Mouse (Mus musculus): ENCODE results near the gene Gm3336. TPM values are rescaled to one million over a fixed set of nuclear protein-coding genes. Genes with fewer than 3 reads are reported as not detected.
A peak's percentile ranks its signal among the peaks of the same experiment; 100 is the strongest.

The Gm3336 gene
- polyA plus RNA-seq, 1 experiment from 2014 or later, result not detected

DNA sequence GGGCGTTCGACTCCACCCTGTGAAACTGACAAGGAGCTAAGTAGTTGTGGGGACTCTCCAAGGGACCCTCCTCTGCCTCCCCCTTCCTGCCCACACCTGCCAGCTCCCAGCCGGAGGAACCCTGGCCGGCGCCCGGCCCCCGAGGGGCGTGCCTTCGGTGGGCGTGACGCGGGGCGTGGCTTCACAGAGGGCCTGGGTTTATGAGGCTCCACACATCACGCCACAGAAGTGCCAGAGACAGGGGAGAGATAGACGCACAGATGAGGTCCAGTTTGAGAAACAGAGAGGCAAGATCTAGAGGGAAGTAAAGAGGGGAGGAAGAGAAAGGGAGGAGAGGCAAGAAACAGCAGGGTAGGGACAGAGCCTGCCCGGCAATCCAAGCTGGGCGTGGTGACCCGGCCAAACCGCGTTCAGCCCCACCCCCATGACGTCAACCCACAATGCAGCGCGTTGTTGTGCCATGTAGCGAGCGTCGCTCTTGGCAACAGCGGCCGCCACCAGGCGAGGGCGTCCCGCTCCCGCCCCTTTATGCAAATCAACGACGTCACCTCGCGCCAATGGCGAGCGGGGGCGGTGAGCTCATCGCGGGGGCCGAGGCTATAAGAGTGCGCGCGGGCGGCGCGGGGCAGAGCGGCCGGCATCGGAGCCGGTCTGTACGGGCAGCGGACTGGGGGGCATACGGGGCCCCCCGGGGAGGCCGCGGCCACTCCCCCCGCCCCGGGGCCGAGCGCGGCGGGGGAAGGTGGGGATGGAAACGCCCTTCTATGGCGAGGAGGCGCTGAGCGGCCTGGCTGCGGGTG lies 19.8 kb upstream of the Gm3336 start, which contains the start of gene Jund:
Jund (plus strand) TSS at position 640 of the 800 bp plus-strand sequence.
- peak; percentile 100 for DNase-seq
- H3K4me1 ChIP-seq (ENCODE audit: control insufficient read depth, insufficient read depth, low read length), result peaks cover 39% of the 10 kb centered on the region
- WGBS, result under 1% methylated on average over 67 of the region's 69 CpGs
- H3K36me3 ChIP-seq (ENCODE audit: control insufficient read depth, insufficient read depth, low read length), result peaks cover 9% of the 10 kb centered on the region; the same call in 1 of the 2 replicates
- H3K4me3 ChIP-seq (replicated peaks; ENCODE audit: low read depth, low read length), result peak within 1 kb of the TSS; percentile 97
- no peaks in the 10 kb centered on the region for H3K9me3 ChIP-seq (ENCODE audit: control insufficient read depth, low read length)
- H3K27me3 ChIP-seq (ENCODE audit: control insufficient read depth, insufficient read depth, low read length), result no peaks in the 10 kb centered on the region
- peak within 1 kb of the TSS; percentile 59 for H3K4me2 ChIP-seq (ENCODE audit: low read length)
- peak; percentile 91 for ATAC-seq (ENCODE audit: low FRiP score, low TSS enrichment)
- H3K27ac ChIP-seq (replicated peaks; ENCODE audit: low read depth, low read length), result peak within 1 kb of the TSS; percentile 99
- peak within 1 kb of the TSS; percentile 98 for H3K9ac ChIP-seq (replicated peaks; ENCODE audit: low read length)

- H3K4me1 ChIP-seq (ENCODE audit: control insufficient read depth, insufficient read depth, low read length), result peaks cover 39% of the 10 kb centered on the region
- no peak for DNase-seq
- H3K36me3 ChIP-seq (ENCODE audit: control insufficient read depth, insufficient read depth, low read length), result peaks cover 9% of the 10 kb centered on the region; the same call in 1 of the 2 replicates
- H3K9me3 ChIP-seq (ENCODE audit: control insufficient read depth, low read length), result no peaks in the 10 kb centered on the region
- H3K4me2 ChIP-seq (ENCODE audit: low read length), result peak overlapping the region; percentile 59
- WGBS, result under 1% methylated on average over 89 of the region's 89 CpGs
- H3K27ac ChIP-seq (replicated peaks; ENCODE audit: low read depth, low read length), result peak overlapping the region; percentile 99
- ATAC-seq (ENCODE audit: low FRiP score, low TSS enrichment), result peak; percentile 0; the same call in 1 of the 2 replicates
- H3K9ac ChIP-seq (replicated peaks; ENCODE audit: low read length), result peak overlapping the region; percentile 98
- peak overlapping the region; percentile 97 for H3K4me3 ChIP-seq (replicated peaks; ENCODE audit: low read depth, low read length)
- H3K27me3 ChIP-seq (ENCODE audit: control insufficient read depth, insufficient read depth, low read length), result no peaks in the 10 kb centered on the region
Measured at GRCm38 (mm10) chr8:70699116-70699833, 19.1 kb upstream of the Gm3336 start.

GRCm38 (mm10) chr8:70699834-70700554 lies 18.3 kb upstream of the Gm3336 start:
- Histone ChIP-seq H3K4me2 (ENCODE audit: low read length) (peak overlapping the region; percentile 59), H3K27ac (replicated peaks; ENCODE audit: low read depth, low read length) (peak overlapping the region; percentile 99), H3K9me3 (ENCODE audit: control insufficient read depth, low read length) (no peaks in the 10 kb centered on the region), H3K36me3 (ENCODE audit: control insufficient read depth, insufficient read depth, low read length) (peaks cover 9% of the 10 kb centered on the region; the same call in 1 of the 2 replicates), H3K4me1 (ENCODE audit: control insufficient read depth, insufficient read depth, low read length) (peaks cover 39% of the 10 kb centered on the region), H3K4me3 (replicated peaks; ENCODE audit: low read depth, low read length) (peak overlapping the region; percentile 97), H3K9ac (replicated peaks; ENCODE audit: low read length) (peak overlapping the region; percentile 98), H3K27me3 (ENCODE audit: control insufficient read depth, insufficient read depth, low read length) (no peaks in the 10 kb centered on the region)
- DNase-seq (peak; percentile 90), ATAC-seq (ENCODE audit: low FRiP score, low TSS enrichment) (peak; percentile 15; the same call in 1 of the 2 replicates)
- under 1% methylated on average over 59 of the region's 59 CpGs for WGBS

DNA sequence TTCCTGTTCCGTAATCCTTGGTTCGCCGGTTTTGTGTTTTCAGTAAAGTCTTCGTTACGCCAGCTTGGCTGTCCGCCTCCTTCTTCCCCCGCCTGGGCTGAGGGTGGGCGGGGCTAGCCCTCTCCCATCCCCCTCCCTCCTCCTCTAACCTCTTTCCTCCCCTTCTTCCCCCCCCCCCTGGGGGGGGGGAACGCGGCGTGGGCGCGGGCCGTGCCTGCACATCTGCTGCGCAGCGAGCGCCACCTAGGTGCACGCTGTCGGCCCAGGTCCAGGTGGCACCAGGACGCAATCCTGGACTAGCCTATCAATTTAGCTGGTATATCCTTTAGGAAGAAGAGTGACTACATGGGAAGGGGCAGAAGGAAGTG lies 17.8 kb upstream of the Gm3336 start:
- Histone ChIP-seq H3K4me2 (ENCODE audit: low read length) (peak overlapping the region; percentile 59), H3K9me3 (ENCODE audit: control insufficient read depth, low read length) (no peaks in the 10 kb centered on the region), H3K27ac (replicated peaks; ENCODE audit: low read depth, low read length) (peak overlapping the region; percentile 99), H3K27me3 (ENCODE audit: control insufficient read depth, insufficient read depth, low read length) (no peaks in the 10 kb centered on the region), H3K9ac (replicated peaks; ENCODE audit: low read length) (peak overlapping the region; percentile 98), H3K4me1 (ENCODE audit: control insufficient read depth, insufficient read depth, low read length) (peaks cover 39% of the 10 kb centered on the region), H3K4me3 (replicated peaks; ENCODE audit: low read depth, low read length) (peak overlapping the region; percentile 97), H3K36me3 (ENCODE audit: control insufficient read depth, insufficient read depth, low read length) (peaks cover 9% of the 10 kb centered on the region; the same call in 1 of the 2 replicates)
- under 1% methylated on average over 20 of the region's 20 CpGs for WGBS
- DNase-seq (peak; percentile 98), ATAC-seq (ENCODE audit: low FRiP score, low TSS enrichment) (peak; percentile 24)

GRCm38 (mm10) chr8:70701048-70701981 lies 17.0 kb upstream of the Gm3336 start:
- no peak for ATAC-seq (ENCODE audit: low FRiP score, low TSS enrichment)
- H3K9ac ChIP-seq (replicated peaks; ENCODE audit: low read length), result peak overlapping the region; percentile 98
- no peaks in the 10 kb centered on the region for H3K27me3 ChIP-seq (ENCODE audit: control insufficient read depth, insufficient read depth, low read length)
- peak overlapping the region; percentile 99 for H3K27ac ChIP-seq (replicated peaks; ENCODE audit: low read depth, low read length)
- no peaks in the 10 kb centered on the region for H3K9me3 ChIP-seq (ENCODE audit: control insufficient read depth, low read length)
- WGBS, result 54% methylated on average over 10 of the region's 10 CpGs
- peaks cover 36% of the 10 kb centered on the region for H3K4me1 ChIP-seq (ENCODE audit: control insufficient read depth, insufficient read depth, low read length)
- H3K4me3 ChIP-seq (replicated peaks; ENCODE audit: low read depth, low read length), result peak overlapping the region; percentile 97
- H3K36me3 ChIP-seq (ENCODE audit: control insufficient read depth, insufficient read depth, low read length), result peaks cover 9% of the 10 kb centered on the region; the same call in 1 of the 2 replicates
- DNase-seq, result no peak
- H3K4me2 ChIP-seq (ENCODE audit: low read length), result peak overlapping the region; percentile 59

- Histone ChIP-seq H3K9me3 (ENCODE audit: control insufficient read depth, low read length) (no peaks in the 10 kb centered on the region), H3K4me3 (replicated peaks; ENCODE audit: low read depth, low read length) (peak overlapping the region; percentile 97), H3K4me1 (ENCODE audit: control insufficient read depth, insufficient read depth, low read length) (peaks cover 27% of the 10 kb centered on the region), H3K27me3 (ENCODE audit: control insufficient read depth, insufficient read depth, low read length) (no peaks in the 10 kb centered on the region), H3K9ac (replicated peaks; ENCODE audit: low read length) (peak overlapping the region; percentile 10; the same call in 1 of the 2 replicates), H3K27ac (replicated peaks; ENCODE audit: low read depth, low read length) (no peak overlapping the region), H3K4me2 (ENCODE audit: low read length) (peak overlapping the region; percentile 59), H3K36me3 (ENCODE audit: control insufficient read depth, insufficient read depth, low read length) (peaks cover 9% of the 10 kb centered on the region; the same call in 1 of the 2 replicates)
- ATAC-seq (ENCODE audit: low FRiP score, low TSS enrichment), result no peak
- 83% methylated on average over 2 of the region's 2 CpGs for WGBS
- no peak for DNase-seq
Measured at GRCm38 (mm10) chr8:70701982-70702841, 16.1 kb upstream of the Gm3336 start.

GRCm38 (mm10) chr8:70702842-70703182 lies 15.5 kb upstream of the Gm3336 start:
- no peaks in the 10 kb centered on the region for H3K27me3 ChIP-seq (ENCODE audit: control insufficient read depth, insufficient read depth, low read length)
- DNase-seq (no peak), ATAC-seq (ENCODE audit: low FRiP score, low TSS enrichment) (no peak)
- peak overlapping the region; percentile 59 for H3K4me2 ChIP-seq (ENCODE audit: low read length)
- peak overlapping the region; percentile 10; the same call in 1 of the 2 replicates for H3K9ac ChIP-seq (replicated peaks; ENCODE audit: low read length)
- H3K4me1 ChIP-seq (ENCODE audit: control insufficient read depth, insufficient read depth, low read length), result peaks cover 22% of the 10 kb centered on the region
- no peaks in the 10 kb centered on the region for H3K9me3 ChIP-seq (ENCODE audit: control insufficient read depth, low read length)
- WGBS, result 88% methylated on average over 3 of the region's 3 CpGs
- H3K27ac ChIP-seq (replicated peaks; ENCODE audit: low read depth, low read length), result no peak overlapping the region
- no peak overlapping the region for H3K4me3 ChIP-seq (replicated peaks; ENCODE audit: low read depth, low read length)
- peaks cover 9% of the 10 kb centered on the region; the same call in 1 of the 2 replicates for H3K36me3 ChIP-seq (ENCODE audit: control insufficient read depth, insufficient read depth, low read length)
